Mouse (Mus musculus): ENCODE measurements around the gene Arl6. TPM values are rescaled to one million over a fixed set of nuclear protein-coding genes. Genes with fewer than 3 reads are reported as not detected.

Arl6 gene
- polyA plus RNA-seq, 1 experiment: 4.1 TPM

- Histone ChIP-seq H3K27ac (ENCODE audit: control insufficient read depth, insufficient read depth, low read depth, low read length, poor library complexity) (no peak overlapping the region), H3K4me3 (replicated peaks; ENCODE audit: control insufficient read depth, low read depth, low read length) (no peak overlapping the region), H3K4me1 (ENCODE audit: control insufficient read depth, insufficient read depth, low read length) (peaks cover 1% of the 10 kb centered on the region)
- TF ChIP-seq POLR2A (IDR thresholded peaks at IDR 0.05; ENCODE audit: borderline replicate concordance, control insufficient read depth, low read depth, low read length): no peak
- no peak for TF ChIP-seq CTCF (IDR thresholded peaks at IDR 0.05; ENCODE audit: control insufficient read depth, insufficient read depth, low read length)
- 72% methylated on average over 4 of the region's 4 CpGs for WGBS
Observed at GRCm38 (mm10) chr16:59598997-59599396, 40.2 kb downstream of the Arl6 start.

DNA sequence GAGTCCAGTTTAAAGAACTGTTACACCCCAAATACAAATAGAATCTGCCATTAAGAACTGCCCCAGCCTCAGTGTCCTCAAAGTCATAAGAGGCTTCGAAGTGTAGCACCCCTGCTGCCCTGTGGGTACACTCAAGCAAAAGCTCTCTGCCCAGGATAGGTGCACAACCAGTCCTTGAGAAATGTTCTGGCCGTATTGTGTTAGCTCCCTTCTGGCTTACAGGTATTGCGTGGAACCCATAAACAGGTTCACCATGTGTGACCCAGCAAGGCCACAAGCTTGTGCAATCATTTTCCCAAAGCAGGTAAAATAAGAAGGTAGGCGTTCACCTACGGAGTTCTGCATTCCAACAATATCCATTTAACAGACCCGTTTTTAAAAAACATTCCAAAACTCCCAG lies 41.9 kb downstream of the Arl6 start:
- no peak overlapping the region for H3K4me3 ChIP-seq (replicated peaks; ENCODE audit: control insufficient read depth, low read depth, low read length)
- 84% methylated on average over 6 of the region's 6 CpGs for WGBS
- no peak overlapping the region for H3K27ac ChIP-seq (ENCODE audit: control insufficient read depth, insufficient read depth, low read depth, low read length, poor library complexity)
- peaks cover 1% of the 10 kb centered on the region for H3K4me1 ChIP-seq (ENCODE audit: control insufficient read depth, insufficient read depth, low read length)
- no peak for TF ChIP-seq CTCF (IDR thresholded peaks at IDR 0.05; ENCODE audit: control insufficient read depth, insufficient read depth, low read length)

GRCm38 (mm10) chr16:59594714-59595113 lies 44.5 kb downstream of the Arl6 start:
- 83% methylated on average over 3 of the region's 3 CpGs for WGBS
- Histone ChIP-seq H3K4me3 (replicated peaks; ENCODE audit: control insufficient read depth, low read depth, low read length) (no peak overlapping the region), H3K4me1 (ENCODE audit: control insufficient read depth, insufficient read depth, low read length) (no peaks in the 10 kb centered on the region; the same call in 1 of the 2 replicates), H3K27ac (ENCODE audit: control insufficient read depth, insufficient read depth, low read depth, low read length, poor library complexity) (no peak overlapping the region)
- TF ChIP-seq POLR2A (IDR thresholded peaks at IDR 0.05; ENCODE audit: borderline replicate concordance, control insufficient read depth, low read depth, low read length) (no peak), CTCF (IDR thresholded peaks at IDR 0.05; ENCODE audit: control insufficient read depth, insufficient read depth, low read length) (no peak)

- Histone ChIP-seq H3K4me3 (replicated peaks; ENCODE audit: control insufficient read depth, low read depth, low read length) (no peak overlapping the region), H3K27ac (ENCODE audit: control insufficient read depth, insufficient read depth, low read depth, low read length, poor library complexity) (no peak overlapping the region), H3K4me1 (ENCODE audit: control insufficient read depth, insufficient read depth, low read length) (no peaks in the 10 kb centered on the region; the same call in 1 of the 2 replicates)
- WGBS: 78% methylated on average over 6 of the region's 6 CpGs
- TF ChIP-seq POLR2A (IDR thresholded peaks at IDR 0.05; ENCODE audit: borderline replicate concordance, control insufficient read depth, low read depth, low read length) (no peak), CTCF (IDR thresholded peaks at IDR 0.05; ENCODE audit: control insufficient read depth, insufficient read depth, low read length) (no peak)
Observed at GRCm38 (mm10) chr16:59590790-59591189, 48.4 kb downstream of the Arl6 start.

DNA sequence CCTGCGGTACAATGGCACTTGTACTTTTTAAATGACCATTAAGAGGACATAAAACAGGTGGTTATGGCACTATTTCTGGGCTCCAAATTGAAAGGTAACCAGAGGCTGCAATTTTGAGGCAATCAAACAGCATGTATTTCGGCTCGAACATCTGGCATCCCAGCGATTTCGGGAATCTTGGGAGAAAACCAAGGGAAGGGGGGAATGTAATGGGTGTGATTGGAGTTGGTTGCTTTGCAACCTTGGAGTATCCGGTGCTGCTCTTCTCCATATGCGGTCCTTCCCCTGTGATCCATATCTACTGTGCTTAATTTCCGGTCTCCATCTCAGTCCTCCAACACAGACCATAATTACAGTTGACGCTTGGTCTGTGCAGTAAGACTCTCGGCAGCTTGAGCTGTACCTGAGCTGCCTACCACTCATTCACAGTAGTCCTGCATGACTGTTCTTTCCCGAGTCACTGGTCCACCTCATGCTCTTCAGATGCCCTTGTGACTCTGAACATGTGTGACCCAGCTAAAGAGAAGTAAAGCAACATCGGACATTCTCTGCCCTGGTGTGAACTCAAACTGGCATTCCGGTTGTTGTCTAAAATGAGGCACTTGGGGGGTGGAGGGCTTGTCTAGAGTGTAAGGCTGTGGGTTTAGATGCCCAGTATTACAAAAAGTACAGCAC lies 50.7 kb downstream of the Arl6 start:
- 86% methylated on average over 13 of the region's 13 CpGs for WGBS
- no peak for TF ChIP-seq POLR2A (IDR thresholded peaks at IDR 0.05; ENCODE audit: borderline replicate concordance, control insufficient read depth, low read depth, low read length)
- TF ChIP-seq CTCF (IDR thresholded peaks at IDR 0.05; ENCODE audit: control insufficient read depth, insufficient read depth, low read length): no peak
- Histone ChIP-seq H3K4me1 (ENCODE audit: control insufficient read depth, insufficient read depth, low read length) (no peaks in the 10 kb centered on the region; the same call in 1 of the 2 replicates), H3K4me3 (replicated peaks; ENCODE audit: control insufficient read depth, low read depth, low read length) (no peak overlapping the region), H3K27ac (ENCODE audit: control insufficient read depth, insufficient read depth, low read depth, low read length, poor library complexity) (no peak overlapping the region)

GRCm38 (mm10) chr16:59587816-59588215 lies 51.4 kb downstream of the Arl6 start:
- TF ChIP-seq POLR2A (IDR thresholded peaks at IDR 0.05; ENCODE audit: borderline replicate concordance, control insufficient read depth, low read depth, low read length) (no peak), CTCF (IDR thresholded peaks at IDR 0.05; ENCODE audit: control insufficient read depth, insufficient read depth, low read length) (no peak)
- WGBS: 82% methylated on average over 10 of the region's 10 CpGs
- no peak overlapping the region for H3K4me3 ChIP-seq (replicated peaks; ENCODE audit: control insufficient read depth, low read depth, low read length)
- no peak overlapping the region for H3K27ac ChIP-seq (ENCODE audit: control insufficient read depth, insufficient read depth, low read depth, low read length, poor library complexity)
- H3K4me1 ChIP-seq (ENCODE audit: control insufficient read depth, insufficient read depth, low read length): no peaks in the 10 kb centered on the region; the same call in 1 of the 2 replicates

DNA sequence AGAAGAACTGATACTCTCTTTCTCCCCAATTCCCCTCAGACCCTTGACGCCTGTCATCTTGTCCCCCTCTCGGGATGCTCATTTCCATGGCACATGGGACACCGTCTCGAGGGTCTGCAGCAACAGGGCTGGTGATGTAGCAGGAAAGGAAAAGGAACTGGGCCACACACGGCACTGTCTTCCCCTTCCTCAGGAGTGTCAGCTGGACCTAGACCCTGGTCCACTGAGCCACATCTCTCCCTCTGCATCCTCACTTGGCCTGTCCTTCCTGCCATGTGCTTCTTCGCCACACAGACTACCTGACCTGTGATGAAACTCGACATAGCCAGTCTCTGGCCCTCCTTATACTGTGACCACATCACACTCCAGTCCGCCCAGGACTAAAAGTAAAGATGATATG lies 52.3 kb downstream of the Arl6 start:
- TF ChIP-seq POLR2A (IDR thresholded peaks at IDR 0.05; ENCODE audit: borderline replicate concordance, control insufficient read depth, low read depth, low read length) (no peak), CTCF (IDR thresholded peaks at IDR 0.05; ENCODE audit: control insufficient read depth, insufficient read depth, low read length) (no peak)
- 77% methylated on average over 8 of the region's 8 CpGs for WGBS
- no peak overlapping the region for H3K27ac ChIP-seq (ENCODE audit: control insufficient read depth, insufficient read depth, low read depth, low read length, poor library complexity)
- H3K4me1 ChIP-seq (ENCODE audit: control insufficient read depth, insufficient read depth, low read length): no peaks in the 10 kb centered on the region; the same call in 1 of the 2 replicates
- H3K4me3 ChIP-seq (replicated peaks; ENCODE audit: control insufficient read depth, low read depth, low read length): no peak overlapping the region

DNA sequence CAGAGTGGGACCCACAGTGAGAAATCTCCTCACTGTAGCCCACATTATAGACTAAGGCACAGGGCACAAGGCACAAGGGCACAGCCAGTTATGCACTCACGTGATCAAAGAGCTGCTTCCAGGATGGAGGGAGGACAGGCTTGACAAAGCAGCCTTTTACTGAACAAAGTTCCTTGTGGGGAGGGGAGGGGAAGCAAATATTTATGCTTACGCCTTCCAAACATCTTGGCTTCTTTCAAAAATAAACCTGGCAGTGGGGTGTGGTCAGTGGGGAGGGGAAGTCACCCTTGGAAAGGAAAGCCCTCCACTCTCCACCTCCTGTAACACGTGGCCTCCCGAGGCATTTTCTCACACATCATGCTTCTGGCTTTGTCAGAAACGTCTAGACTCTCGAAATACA lies 52.9 kb downstream of the Arl6 start:
- 64% methylated on average over 6 of the region's 6 CpGs for WGBS
- H3K27ac ChIP-seq (ENCODE audit: control insufficient read depth, insufficient read depth, low read depth, low read length, poor library complexity): no peak overlapping the region
- H3K4me3 ChIP-seq (replicated peaks; ENCODE audit: control insufficient read depth, low read depth, low read length): no peak overlapping the region
- H3K4me1 ChIP-seq (ENCODE audit: control insufficient read depth, insufficient read depth, low read length): no peaks in the 10 kb centered on the region; the same call in 1 of the 2 replicates
- no peak for TF ChIP-seq CTCF (IDR thresholded peaks at IDR 0.05; ENCODE audit: control insufficient read depth, insufficient read depth, low read length)
